Mouse (Mus musculus) gastrocnemius, adult 8-10 months (tissue): ENCODE results near the gene Smarce1. TPM values are rescaled to one million over a fixed set of nuclear protein-coding genes. Genes with fewer than 3 reads are reported as not detected.

Experiments used
- DNase-seq, 2 experiments: peaks; one replicate each; pipeline ENCODE4 v3.0.0; 2022; ENCODE audit warnings: low spot score in 2 of 2
- total RNA-seq, 4 experiments: library from RNA; stranded (reverse); gene quantifications; 2 replicates each; pipeline ENCODE4 v1.2.4; 2022

Gene Smarce1
- total RNA-seq, 4 experiments from 2014 or later = 20.8 to 29.7 (median 25.3) TPM

DNA sequence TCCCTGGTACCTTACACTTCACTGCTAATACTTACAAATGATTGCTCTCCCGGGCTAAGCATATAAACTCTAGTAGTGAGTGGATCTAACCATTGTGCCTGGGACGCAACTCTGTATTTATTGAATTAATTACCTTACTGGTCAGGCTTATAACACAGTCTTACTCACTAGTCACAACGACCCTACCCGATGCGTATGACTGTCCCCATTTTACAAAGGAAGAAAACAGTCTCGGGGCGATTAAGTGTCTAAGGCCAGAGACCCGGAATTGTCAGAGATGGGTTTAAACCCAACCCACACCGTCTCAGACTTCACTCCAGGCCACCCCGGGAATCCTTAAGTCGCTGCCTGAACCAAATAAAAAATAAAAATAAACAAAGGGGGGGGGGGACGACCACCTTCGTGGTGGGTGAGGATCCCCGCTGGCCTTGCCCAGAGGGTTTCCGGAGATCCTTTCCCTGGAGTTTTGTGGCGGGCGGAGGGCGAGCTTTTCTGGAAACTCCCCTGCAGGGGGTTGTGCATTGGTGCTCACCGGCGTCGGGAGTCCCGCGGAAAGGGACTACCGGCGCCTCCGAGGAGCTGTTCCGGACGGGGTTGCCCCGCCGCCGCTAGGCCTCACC lies 1.1 kb downstream of the Smarce1 start:
- DNase-seq = no peak

DNA sequence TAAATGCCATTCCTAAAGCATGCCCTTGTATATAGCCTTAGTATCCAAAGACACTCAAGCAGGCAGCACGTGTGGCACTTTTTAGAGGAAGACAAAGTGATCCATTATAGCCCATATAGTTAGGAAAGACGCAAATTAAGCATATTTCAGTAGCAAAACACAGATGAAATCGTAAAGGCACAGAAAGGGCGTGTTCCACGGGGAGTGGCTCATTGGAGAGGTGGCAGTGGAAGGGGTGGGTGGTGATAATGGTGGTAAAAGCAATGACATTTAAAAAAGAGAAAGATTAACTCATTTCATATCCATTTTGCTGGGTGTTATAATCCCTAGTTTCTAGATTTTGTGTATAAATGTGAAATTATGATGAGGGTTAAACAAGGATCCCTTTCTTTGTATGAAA lies 4.5 kb downstream of the Smarce1 start:
- no peak for DNase-seq

DNA sequence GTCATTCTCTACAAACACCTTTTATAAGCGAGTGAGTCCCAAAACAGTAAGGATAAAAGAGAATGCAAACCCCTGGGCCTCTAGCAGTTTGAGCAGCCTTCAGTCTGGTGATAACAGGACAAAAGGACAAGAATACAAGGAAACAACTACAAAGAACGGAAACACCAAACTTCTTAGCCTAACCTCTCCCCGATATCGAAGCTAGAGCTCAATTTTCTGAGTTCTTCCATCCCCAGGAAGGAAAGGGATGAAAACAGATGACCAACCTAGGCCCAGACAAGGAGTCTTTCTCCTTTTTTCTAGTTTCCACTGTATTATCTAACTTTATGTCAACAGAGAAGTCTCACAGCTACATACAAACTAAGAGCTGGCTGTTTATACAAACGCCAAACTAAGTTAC lies 7.5 kb downstream of the Smarce1 start:
- no peak for DNase-seq

DNA sequence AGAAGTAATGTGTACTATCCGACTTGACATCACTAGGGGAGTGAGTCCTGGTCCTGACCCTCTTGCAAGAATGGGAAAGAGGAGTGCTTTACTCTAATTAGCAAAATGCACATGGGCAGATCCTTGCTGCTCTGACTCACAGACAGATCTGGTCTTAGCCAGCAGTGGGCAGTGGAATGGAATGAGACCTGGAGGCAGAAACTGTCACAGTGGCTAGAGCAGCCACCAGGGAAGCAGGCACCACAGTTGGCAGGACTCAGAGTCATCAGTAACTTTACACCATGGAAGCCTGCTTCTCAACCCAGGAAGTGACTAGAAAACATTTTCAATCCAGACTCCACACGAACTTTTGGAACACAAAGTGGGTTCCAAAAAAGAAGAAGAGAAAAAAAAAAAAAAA lies 9.0 kb downstream of the Smarce1 start:
- peak in 1 of 2 experiments; percentile 30 for DNase-seq

DNA sequence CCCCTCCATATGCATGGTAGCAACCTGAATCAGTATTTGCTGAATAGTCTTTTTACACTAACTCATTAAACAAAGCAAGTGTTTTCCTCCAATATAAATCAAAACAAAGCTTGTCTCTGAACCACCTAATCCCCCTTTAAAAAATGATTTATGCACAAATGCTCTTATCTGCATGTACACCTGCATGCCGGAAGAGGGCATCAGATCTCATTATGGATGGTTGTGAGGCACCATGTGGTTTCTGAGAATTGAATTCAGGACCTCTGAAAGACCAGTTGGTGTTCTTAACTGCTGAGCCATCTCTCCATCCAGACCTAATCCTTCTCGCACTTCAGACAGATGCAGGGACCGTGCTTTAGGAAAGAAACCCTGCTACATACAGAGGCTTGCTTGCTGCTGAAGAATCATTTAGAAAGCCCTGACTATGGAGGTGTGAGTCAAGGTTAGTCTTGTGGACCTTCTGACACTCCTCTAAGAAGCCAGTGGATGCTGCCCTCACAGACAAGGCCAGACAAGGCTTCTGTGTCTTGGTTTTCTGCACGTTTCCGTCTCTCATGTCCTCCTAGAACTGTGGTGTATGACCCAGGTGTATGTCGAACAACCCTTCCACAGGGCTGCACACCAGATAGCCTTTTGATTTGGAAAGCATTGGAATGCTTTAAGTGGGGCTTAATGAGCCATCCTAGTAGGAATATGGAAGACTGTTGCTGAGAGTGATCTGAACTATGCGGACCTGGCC lies 13.4 kb downstream of the Smarce1 start:
- DNase-seq = no peak

DNA sequence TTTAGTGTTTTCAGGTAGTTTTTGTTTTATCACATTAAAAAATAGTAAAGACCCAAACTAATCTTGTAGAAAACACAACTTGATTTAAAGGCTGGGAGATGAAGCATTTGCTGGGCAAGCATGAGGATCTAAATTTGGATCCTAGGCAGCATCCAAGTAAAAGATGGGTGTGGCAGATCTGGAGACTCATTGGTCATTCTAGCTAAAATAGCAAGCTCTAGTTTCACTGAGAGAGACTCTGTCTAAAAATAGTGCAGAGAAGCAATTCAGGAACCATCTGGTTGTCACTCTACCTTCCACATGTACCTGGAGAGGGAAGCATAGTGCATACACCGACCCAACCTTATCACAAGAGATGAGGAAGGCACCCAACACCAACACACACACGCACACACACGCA lies 14.6 kb downstream of the Smarce1 start:
- DNase-seq = peak in 1 of 2 experiments; percentile 17

DNA sequence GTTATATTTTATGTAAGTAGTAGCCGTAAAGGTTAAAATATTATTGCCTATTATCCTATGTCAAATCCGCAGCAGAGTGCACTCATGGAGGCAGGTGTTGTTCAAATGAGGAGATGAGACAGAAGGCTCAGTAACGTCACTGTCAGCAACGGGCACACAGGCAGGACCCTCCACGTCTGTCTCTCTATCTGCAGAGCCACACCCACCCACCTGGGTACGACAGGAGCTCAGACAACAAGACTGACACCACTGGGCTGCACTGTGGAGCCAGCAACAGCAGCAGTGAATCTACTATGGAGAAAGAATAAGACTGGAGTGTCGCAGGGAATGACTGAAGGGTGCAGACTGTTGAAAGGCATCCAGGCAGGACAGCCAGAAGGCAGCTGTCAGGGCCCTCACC lies 18.1 kb downstream of the Smarce1 start:
- no peak for DNase-seq

DNA sequence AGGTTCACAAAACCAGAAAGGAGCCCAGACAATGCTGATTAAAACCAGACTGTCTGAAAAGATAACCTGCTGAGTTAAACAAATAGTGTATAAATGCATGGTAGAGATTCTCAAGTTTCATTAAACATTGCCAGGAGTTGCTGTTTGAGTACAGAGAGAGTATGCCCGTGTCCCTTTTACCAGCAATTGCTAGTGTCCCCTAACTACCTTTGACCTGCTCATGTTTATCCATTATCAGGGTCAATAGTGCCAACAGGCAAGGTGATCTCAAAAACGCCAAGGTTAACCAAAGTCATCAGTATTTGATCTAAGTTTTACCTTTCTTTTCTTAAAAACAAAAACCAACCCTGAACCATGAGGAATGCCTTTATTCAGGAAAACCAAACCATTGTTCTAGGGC lies 18.9 kb downstream of the Smarce1 start:
- DNase-seq = no peak

DNA sequence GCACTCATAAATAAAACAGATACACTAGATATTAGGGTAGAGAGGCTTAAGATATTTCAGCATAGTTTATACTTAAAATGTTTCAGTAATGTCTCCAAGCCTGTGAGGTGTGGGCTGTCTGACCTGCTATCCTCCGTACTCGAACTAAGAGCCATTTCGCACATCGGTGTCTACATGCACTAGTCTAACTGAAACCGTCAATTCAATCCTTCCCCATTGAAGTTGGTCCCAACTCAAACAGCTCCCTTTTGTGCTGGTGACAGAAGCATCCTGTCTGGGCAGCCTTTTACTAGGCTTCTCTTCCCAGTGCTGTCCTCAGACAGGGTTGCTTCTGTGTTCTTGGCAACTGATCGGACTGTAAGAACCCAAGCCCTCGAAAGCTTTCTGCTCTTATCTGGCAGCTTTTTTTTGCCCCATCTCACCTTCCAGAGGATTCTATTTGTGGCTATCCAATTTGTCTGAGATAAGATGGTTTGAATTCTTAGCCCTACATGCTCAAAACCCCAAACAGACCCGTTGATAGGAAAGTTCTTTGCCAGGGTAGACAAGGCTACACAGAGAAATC lies 22.6 kb downstream of the Smarce1 start:
- DNase-seq = no peak

DNA sequence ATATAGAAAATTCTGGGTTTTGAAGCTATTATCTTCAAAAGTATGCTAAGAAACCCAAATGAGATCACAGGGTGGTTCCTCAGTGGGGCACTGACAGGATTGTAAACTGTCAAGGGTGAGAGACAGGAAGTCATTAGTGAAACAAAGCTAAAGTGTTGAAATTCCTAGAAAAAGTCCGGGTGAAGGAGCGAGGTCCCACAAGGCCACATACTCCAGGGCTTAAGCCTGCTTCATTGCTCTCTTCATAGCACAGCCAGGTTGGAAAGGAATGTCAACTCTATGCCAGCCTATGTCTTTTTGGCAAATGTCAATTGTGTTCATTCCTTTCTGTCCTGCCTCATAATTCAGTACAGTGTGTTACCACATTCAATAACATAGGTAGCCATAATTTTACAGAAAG lies 23.4 kb downstream of the Smarce1 start:
- no peak for DNase-seq

DNA sequence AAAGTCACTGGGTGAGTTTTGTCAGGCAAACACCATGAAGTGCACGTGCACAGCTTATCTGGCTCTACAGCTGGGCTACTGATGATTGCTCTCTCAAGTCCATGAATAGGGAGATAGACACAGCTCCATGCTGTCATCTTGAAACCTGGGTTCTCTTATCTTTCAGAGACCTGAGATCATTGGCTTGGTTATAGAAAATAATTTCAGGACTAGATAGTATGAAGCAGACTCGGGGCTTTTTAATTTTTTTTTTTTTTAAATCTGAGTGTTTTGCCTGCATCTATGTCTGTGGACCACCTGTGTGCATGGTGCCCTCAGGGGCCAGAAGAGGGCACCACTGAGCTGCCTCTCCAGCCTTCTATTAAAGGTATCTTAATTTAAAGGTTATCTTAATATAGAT lies 23.9 kb downstream of the Smarce1 start:
- DNase-seq = no peak

DNA sequence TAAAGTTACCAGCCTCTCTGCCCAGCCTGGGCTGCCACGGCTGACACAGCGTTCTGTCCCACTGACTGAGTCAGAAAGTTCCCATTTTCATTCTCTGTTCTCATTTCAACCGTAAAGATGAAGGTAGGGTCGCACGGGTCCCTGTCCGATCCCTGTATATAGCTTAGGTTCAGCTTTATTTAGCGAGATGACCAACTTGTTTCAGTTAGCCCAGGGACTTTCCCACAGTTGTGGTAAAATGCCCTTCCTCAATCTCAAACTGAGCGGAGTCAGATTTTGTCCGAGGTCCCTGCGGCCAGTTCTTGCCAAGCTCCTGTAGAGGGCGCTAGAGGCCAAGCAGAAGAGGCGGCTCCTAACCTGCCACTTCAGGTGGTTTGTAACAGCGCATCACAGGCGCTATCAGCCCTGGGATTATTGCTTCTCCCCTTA lies 41.6 kb downstream of the Smarce1 start:
- no peak for DNase-seq

DNA sequence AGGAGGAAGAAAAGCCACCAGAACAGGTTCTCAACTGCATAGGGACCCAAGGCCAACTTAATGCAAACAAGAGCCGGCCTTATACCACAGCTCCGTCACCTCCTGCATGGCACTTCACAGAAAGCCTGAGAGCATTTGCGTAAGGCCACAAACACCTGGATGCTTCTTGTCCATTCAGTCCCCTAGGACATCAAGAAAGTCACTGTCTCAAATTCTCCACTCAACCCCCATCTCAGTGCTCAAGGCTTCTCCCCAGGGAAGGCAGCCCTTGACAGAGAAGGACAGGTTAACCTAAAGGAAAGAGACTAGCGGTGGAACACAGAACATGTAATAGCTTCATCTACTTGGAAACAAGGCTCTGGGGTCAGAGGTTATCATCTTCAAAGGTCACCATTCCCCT lies 43.5 kb downstream of the Smarce1 start:
- DNase-seq = no peak

DNA sequence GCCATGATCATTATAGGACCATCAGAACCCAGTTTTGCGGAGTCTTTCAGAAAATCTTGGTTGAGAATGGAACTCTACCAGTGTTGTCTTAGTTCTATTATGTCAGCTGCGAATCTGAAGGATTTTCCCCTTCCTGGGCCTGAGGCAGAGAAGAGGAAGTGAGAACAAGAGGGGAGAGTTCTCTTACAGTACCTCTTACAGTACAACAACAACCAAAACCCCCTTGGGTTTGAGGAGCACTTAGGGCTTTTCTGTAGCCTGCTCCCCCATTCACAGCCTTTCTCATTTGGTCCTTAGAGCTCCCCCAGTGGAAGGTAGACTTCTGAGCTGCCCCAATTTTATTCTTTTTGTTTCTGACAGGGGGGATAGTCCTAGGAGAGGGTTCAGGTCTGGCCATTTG lies 44.0 kb downstream of the Smarce1 start:
- DNase-seq = no peak

DNA sequence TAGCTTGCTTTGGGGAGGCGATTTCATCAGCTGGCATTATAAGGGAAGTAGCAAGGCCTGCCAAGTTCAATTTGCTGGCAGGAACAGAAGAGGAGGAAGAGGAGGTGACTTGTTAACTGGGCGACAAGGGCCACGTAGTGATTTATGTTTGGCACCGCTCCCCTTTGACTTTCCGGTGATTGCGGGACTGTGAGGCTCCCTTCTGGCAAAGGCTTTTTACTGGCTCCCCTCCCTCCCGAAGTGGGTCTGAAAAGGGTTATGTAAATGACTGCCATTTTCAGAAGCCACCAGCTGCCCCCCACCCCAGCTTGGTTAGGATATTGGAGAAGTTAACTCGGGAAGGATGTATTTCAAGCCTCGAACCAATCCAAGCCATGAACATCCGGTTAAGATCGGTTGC lies 48.2 kb downstream of the Smarce1 start:
- no peak for DNase-seq

DNA sequence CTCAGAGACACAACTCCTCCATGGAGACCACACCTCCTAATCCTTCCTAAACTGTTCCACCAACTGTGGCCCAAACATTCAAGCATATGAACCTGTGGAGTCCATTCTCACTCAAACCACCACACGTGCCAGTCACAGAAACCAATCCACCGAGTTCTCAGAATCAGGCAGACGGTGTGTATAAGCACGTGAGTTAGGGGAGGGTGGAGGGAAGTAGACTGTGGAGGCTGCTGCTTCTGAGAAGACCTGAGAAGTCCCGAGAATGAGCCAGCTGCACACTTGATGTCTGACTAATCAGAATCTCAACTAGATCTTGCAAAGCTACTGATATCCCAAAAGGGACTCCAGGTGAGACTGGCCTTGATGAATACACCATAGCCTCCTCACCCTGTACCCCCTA lies 50.7 kb downstream of the Smarce1 start:
- no peak for DNase-seq

DNA sequence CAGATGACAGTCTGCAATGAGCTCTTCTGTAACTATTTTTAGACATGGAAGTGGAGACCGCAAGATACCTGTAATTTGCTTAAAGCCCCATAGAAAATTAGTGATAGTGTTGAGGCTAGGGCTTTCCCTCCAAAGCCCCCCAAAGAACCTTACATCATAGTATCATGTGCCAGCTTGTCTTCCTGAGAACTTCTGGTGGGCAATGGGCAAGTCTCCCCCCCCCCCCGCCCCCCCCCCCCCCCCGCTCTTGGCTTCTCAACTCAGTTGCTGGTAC lies 53.0 kb downstream of the Smarce1 start:
- DNase-seq = no peak

DNA sequence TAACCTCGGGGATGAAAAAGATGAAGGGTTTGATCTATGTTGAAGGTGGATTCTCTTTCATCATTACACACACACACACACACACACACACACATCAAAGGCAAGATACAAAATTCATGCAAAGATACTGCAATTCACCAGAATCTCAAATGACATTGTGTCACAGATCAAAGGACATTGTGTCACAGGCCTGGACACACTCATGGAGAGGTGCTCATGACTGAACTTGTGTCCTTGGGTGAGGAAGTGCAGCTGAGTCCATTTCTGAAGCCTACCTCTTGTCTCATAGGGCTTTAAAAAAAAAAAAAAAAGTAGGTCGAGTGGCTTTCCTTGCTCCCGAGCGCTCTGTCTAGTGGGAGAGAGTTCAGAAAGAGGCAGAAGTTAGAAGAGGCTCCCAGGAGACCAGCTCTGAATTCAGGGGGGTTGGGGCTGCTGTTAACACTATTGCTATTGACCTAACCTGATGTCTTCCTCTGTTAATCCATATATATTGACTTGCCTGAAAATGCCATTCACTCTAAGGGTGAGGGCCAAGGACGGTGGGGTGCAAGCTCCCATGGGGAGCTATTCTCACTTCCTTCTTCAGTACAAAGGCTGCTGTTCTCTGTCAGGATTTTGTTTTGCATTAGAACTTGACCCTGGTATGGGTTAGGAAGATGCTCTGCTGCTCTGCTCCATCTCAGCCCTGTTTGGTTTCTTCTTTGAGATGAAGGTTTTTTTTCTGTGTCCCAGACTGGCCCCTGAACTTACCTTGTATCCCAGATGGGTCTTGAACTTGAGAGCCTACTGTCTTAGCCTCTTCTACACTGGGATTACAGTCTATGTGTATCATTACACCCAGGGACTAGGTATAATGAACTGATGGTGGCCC lies 53.5 kb downstream of the Smarce1 start:
- no peak for DNase-seq

DNA sequence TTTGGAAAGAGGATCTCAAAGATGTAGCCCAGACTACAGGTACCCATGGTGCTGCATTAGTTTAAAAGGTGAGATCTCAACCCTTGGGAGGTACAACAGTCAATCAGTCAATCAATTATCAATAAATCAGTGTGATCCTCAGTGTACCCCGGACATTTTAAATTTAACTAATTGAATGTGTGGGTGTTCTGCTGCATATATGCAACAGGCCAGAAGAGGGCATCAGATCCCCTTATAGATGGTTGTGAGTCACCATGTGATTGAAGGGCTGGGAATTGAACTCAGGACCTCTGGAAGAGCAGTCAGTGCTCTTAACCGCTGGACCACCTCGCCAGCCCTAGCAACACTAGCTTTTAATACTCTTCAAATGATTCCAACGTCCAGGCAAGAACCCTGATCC lies 58.8 kb downstream of the Smarce1 start:
- DNase-seq = no peak

DNA sequence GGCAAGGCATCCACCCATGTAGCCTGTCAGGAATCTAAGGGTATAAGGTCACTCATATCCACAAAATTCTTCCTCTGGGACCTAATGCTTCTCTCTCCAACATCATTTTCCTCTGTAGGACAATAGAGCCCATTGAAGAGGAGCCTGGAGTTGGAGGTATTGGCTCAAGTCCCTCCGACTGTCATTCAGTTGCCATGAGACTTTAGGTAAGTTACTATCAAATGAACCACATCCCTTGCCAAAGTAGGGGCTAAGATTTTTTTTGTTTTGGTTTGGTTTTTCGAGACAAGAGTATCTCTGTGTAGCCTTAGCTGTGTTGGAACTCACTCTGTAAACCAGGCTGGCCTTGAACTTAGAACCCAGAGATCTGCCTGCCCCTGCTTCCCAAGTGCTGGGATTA lies 59.4 kb downstream of the Smarce1 start:
- DNase-seq = no peak

DNA sequence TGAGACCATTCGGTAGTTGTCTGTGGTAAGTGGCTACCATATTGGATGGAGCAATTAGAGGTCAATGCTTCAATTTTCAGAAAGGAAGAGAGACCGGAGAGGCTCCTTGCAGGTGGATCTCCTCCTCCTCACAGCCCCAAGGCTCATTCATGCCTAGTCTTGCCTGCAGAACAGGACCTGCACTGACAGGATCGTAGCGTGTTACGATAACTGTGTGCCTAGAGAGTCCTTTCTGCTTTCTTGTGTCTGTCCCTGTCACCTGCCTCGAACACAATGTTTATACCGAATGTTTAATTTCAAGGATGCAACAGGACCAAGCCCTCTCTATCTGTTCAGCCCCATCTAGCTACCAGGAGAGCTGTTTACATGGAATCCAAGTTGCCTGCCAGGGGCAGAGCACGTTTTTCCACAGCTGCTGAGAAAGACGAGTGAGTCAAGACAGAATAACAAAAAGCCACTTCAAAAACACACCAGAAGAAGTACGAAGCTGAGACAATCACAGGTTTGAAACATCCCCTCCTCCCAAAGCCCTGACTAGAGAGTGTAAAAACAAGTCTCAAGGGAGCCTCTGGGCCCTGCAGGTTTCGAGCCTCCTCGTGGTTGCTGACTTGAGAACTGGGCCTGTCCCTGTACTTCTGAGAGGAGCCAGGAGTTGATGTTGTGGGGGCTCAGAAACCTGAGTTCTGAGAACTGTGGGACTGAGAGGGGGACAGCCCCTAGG lies 60.1 kb downstream of the Smarce1 start:
- no peak for DNase-seq

DNA sequence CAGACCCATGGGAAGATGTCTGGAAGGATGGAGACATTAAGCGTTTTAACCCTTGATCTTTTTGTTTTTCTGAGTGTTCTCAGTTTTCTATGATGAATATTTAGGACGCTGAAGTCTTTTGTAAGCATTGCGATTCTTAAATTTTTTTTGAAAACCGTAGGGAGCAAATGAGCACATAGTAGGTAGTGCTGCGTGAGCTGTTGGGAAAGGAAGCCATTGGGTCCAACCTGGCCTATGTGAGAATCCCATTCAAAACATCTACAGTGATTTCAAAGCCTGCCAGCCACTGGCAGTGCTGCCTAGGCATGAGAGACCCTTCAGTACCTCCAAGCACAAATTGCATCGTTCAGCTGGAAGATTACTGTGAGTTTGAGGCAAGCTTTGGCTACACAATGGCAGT lies 60.8 kb downstream of the Smarce1 start:
- no peak for DNase-seq
